Comparison of ENCODE assay signal across 12 mouse cellular contexts in genomic region chr16:92412888-92413287, GRCm38 (mm10). TPM values are rescaled to one million over a fixed set of nuclear protein-coding genes. Genes with fewer than 3 reads are reported as not detected.
A peak's percentile ranks its signal among the peaks of the same experiment; 100 is the strongest.
DNase-seq lines count a peak whose midpoint lies in the region; ATAC-seq lines count a peak whose summit lies in the region.
"Had no signal": no experiment of that assay in that cellular context is flagged by ENCODE, and none has a peak within 500 bp of the region (broad histone marks: within the 10 kb centered on the region; RNA-seq: fewer than 3 reads in every experiment).

No protein-coding gene starts in this region.

- H3K36me3 ChIP-seq in heart, embryonic 10.5 days, result no peaks in the 10 kb centered on the region
- no peaks in the 10 kb centered on the region for H3K36me3 ChIP-seq in lung, embryonic 16.5 days (ENCODE audit: control insufficient read depth, insufficient read depth, low read length)
- no peaks in the 10 kb centered on the region for H3K36me3 ChIP-seq in hindbrain, embryonic 11.5 days (ENCODE audit: control insufficient read depth, insufficient read depth, low read length)
- no peaks in the 10 kb centered on the region for H3K36me3 ChIP-seq in neural tube, embryonic 11.5 days (ENCODE audit: control insufficient read depth, insufficient read depth, low read length)

- no peak overlapping the region for H3K4me3 ChIP-seq in heart, embryonic 10.5 days
- no peak overlapping the region for H3K4me3 ChIP-seq in lung, embryonic 16.5 days (ENCODE audit: low read length)
- no peak overlapping the region for H3K4me3 ChIP-seq in hindbrain, embryonic 11.5 days (ENCODE audit: low read depth, low read length)
- no peak overlapping the region for H3K4me3 ChIP-seq in neural tube, embryonic 11.5 days (ENCODE audit: low read depth, low read length)

- no peaks in the 10 kb centered on the region for H3K27me3 ChIP-seq in heart, embryonic 10.5 days (ENCODE audit: insufficient read depth, poor library complexity, severe bottlenecking)
- H3K27me3 ChIP-seq in lung, embryonic 16.5 days (ENCODE audit: control insufficient read depth, insufficient read depth, low read depth, low read length), result no peaks in the 10 kb centered on the region
- no peaks in the 10 kb centered on the region for H3K27me3 ChIP-seq in hindbrain, embryonic 11.5 days (ENCODE audit: control insufficient read depth, insufficient read depth, low read length)
- H3K27me3 ChIP-seq in neural tube, embryonic 11.5 days (ENCODE audit: control insufficient read depth, insufficient read depth, low read length), result no peaks in the 10 kb centered on the region

- intact Hi-C loops in heart, postnatal 36 days (cut with DNase I), result no loop called here

- no peak overlapping the region for H3K4me2 ChIP-seq in lung, embryonic 16.5 days (ENCODE audit: low read depth, low read length)
- no peak overlapping the region for H3K4me2 ChIP-seq in hindbrain, embryonic 11.5 days (replicated peaks; ENCODE audit: low read depth, low read length)
- H3K4me2 ChIP-seq in neural tube, embryonic 11.5 days (ENCODE audit: low read depth), result no peak overlapping the region

- 32% methylated on average over 7 of the region's 7 CpGs for WGBS in heart, embryonic 10.5 days
- WGBS in lung, embryonic 16.5 days, result 37% methylated on average over 7 of the region's 7 CpGs
- 18% methylated on average over 7 of the region's 7 CpGs for WGBS in hindbrain, embryonic 11.5 days
- WGBS in neural tube, embryonic 11.5 days, result 12% methylated on average over 7 of the region's 7 CpGs

- H3K9me3 ChIP-seq in heart, embryonic 10.5 days, result no peaks in the 10 kb centered on the region
- no peaks in the 10 kb centered on the region for H3K9me3 ChIP-seq in lung, embryonic 16.5 days (ENCODE audit: control insufficient read depth, low read length)
- H3K9me3 ChIP-seq in hindbrain, embryonic 11.5 days (ENCODE audit: control insufficient read depth, low read length), result no peaks in the 10 kb centered on the region
- H3K9me3 ChIP-seq in neural tube, embryonic 11.5 days (ENCODE audit: control insufficient read depth, low read length), result no peaks in the 10 kb centered on the region

- peak overlapping the region; percentile 86 for H3K27ac ChIP-seq in heart, embryonic 10.5 days
- peak overlapping the region; percentile 80 for H3K27ac ChIP-seq in lung, embryonic 16.5 days (ENCODE audit: low read length)
- peak overlapping the region; percentile 47; the same call in 1 of the 2 replicates for H3K27ac ChIP-seq in hindbrain, embryonic 11.5 days (ENCODE audit: low read depth, low read length)
- H3K27ac ChIP-seq in neural tube, embryonic 11.5 days (ENCODE audit: low read depth, low read length), result no peak overlapping the region

- DNase-seq in heart, embryonic 10.5 days (ENCODE audit: low spot score), result no peak
- DNase-seq in heart, postnatal 36 days, result no peak
- no peak for DNase-seq in lung, postnatal 10 days
- peak; percentile 22 for DNase-seq in hindbrain, embryonic 11.5 days (ENCODE audit: low spot score)
- no peak for DNase-seq in neural tube, embryonic 11.5 days (ENCODE audit: low spot score)
- DNase-seq in thymus, postnatal 0 days (ENCODE audit: low spot score), result no peak
- no peak for DNase-seq in ovary, postnatal 10 days (ENCODE audit: low spot score)
- DNase-seq: gastrocnemius, postnatal 14 days; thymus, postnatal 36 days had no signal

- peaks cover 57% of the 10 kb centered on the region for H3K4me1 ChIP-seq in heart, embryonic 10.5 days
- H3K4me1 ChIP-seq in lung, embryonic 16.5 days (replicated peaks; ENCODE audit: control insufficient read depth, insufficient read depth, low read length), result peaks cover 41% of the 10 kb centered on the region
- H3K4me1 ChIP-seq in hindbrain, embryonic 11.5 days (replicated peaks; ENCODE audit: control insufficient read depth, insufficient read depth, low read length), result peaks cover 5% of the 10 kb centered on the region; the same call in 1 of the 2 replicates
- H3K4me1 ChIP-seq in neural tube, embryonic 11.5 days (ENCODE audit: control insufficient read depth, insufficient read depth, low read length), result peaks cover 8% of the 10 kb centered on the region

- peak overlapping the region; percentile 39 for H3K9ac ChIP-seq in lung, embryonic 16.5 days (ENCODE audit: low read length)
- H3K9ac ChIP-seq in hindbrain, embryonic 11.5 days (ENCODE audit: low read depth, low read length), result peak overlapping the region; percentile 44
- 0 out of 2 replicates have a peak overlapping the region, but pooled peaks have one; percentile 16 for H3K9ac ChIP-seq in neural tube, embryonic 11.5 days (ENCODE audit: low read length)

- no peak for ATAC-seq in lung, embryonic 16.5 days (ENCODE audit: low read depth)
- peak; percentile 47; the same call in 1 of the 2 replicates for ATAC-seq in hindbrain, embryonic 11.5 days (ENCODE audit: low FRiP score)
- no peak for ATAC-seq in neural tube, embryonic 11.5 days (ENCODE audit: insufficient read depth, low FRiP score, low TSS enrichment)
- ATAC-seq: CD4-positive, CD25-positive, alpha-beta regulatory T cell, adult 4 months had no signal

RNA-seq across cellular contexts. Expression of gene Kcne1, which starts 53.6 kb away (rescaled TPM):
- 21.3 and 54.9 TPM in 2 replicates for polyA plus RNA-seq in heart, embryonic 10.5 days (2016; fragmentation: Nextera tagmentation; extraction: Ambion mirVana)
- total RNA-seq in heart, postnatal 36 days (2021), result 10 to 100 TPM; 19.8 to 21.3 TPM
- polyA plus RNA-seq in lung, embryonic 16.5 days (2015; fragmentation: Nextera tagmentation; extraction: Ambion mirVana), result 0.63 and 1.0 TPM in 2 replicates
- 0.32 and 0.66 TPM in 2 replicates for polyA plus RNA-seq in hindbrain, embryonic 11.5 days (2014; fragmentation: Nextera tagmentation; extraction: Ambion mirVana)
- 0.15 and 0.54 TPM in 2 replicates for polyA plus RNA-seq in neural tube, embryonic 11.5 days (2014; fragmentation: Nextera tagmentation; extraction: Ambion mirVana)
- 0.08 TPM in 2 replicates for polyA plus RNA-seq in thymus, postnatal 0 days (2015; fragmentation: Nextera tagmentation; extraction: Ambion mirVana)
- total RNA-seq: gastrocnemius, postnatal 14 days had no signal
- polyA plus RNA-seq: CD4-positive, CD25-positive, alpha-beta regulatory T cell, adult 4 months; cortical plate, adult 2 months had no signal

RNA-seq across cellular contexts. Expression of gene Rcan1, which starts 57.8 kb away (rescaled TPM):
- polyA plus RNA-seq in heart, embryonic 10.5 days (2016; fragmentation: Nextera tagmentation; extraction: Ambion mirVana), result 78.8 and 129 TPM in 2 replicates
- total RNA-seq in heart, postnatal 36 days (2021), result 10 to 100 TPM; 50.8 to 99.4 TPM
- polyA plus RNA-seq in lung, embryonic 16.5 days (2015; fragmentation: Nextera tagmentation; extraction: Ambion mirVana), result 57.7 and 61.2 TPM in 2 replicates
- 39.3 and 45.3 TPM in 2 replicates for polyA plus RNA-seq in hindbrain, embryonic 11.5 days (2014; fragmentation: Nextera tagmentation; extraction: Ambion mirVana)
- 45.6 and 48.2 TPM in 2 replicates for polyA plus RNA-seq in neural tube, embryonic 11.5 days (2014; fragmentation: Nextera tagmentation; extraction: Ambion mirVana)
- 26.5 and 29.3 TPM in 2 replicates for polyA plus RNA-seq in thymus, postnatal 0 days (2015; fragmentation: Nextera tagmentation; extraction: Ambion mirVana)

Comparison
In these comparisons a context has a peak if more than half of its experiments do, and no peak if none do; other contexts are left out.
1. RNA of gene Kcne1, which starts 53.6 kb away (polyA plus RNA-seq): 21.3 to 54.9 TPM in heart, embryonic 10.5 days; 0.63 to 1.0 TPM in lung, embryonic 16.5 days, 0.15 to 0.54 TPM in neural tube, embryonic 11.5 days, 0.32 to 0.66 TPM in hindbrain, embryonic 11.5 days and 0.08 TPM in thymus, postnatal 0 days; every median in the first group is over 10 times any median in the second.
2. Peak in every context shown above with its lines, with median percentiles within 50 percentile points of each other: H3K9ac ChIP-seq.